Mouse (Mus musculus): ENCODE data around the gene Fam69a.
"Not testable (repeated sequence)": the region's sequence is repeated elsewhere in the genome, so short reads cannot be mapped to it uniquely, and the experiment has no call there.

Fam69a gene

DNA sequence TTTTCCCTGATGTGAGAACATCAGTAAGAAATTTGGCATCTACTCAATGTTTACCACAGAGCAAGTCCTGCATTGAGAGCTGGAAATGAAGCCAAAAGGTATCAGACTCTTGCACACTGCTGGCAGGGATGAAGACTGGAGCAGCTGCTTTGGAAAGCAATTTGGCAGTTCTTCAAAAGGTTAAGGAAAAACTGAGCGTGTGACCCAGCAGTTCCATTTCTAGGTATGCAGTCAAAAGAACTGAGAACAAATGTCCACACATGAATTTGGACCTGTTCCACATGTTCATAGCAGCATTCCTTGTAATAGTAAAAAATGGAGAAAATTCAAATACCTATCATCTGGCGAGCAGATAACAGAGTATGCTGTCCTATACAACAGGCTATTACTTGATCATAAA lies 39.3 kb downstream of the Fam69a start:
- in situ Hi-C loops (cut with MboI, MseI), result no loop called here

DNA sequence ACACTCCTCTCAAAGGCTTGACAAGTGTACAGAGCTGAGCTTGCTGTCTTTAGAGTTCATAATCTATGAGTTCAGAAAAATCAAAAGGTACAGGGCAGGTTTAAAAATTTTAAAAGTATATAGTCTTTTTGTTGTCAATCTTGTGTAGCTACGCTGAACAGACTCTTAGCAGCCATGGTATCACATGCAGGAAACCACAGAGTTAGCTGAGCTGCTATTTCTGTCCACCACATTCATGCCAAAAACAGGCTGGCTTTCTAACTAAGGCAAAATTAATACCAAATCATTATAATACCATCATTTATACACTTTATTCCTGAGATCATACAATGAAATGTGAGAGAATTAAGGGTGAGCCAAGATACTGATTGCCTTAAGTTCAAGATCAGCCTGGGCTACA lies 40.4 kb downstream of the Fam69a start:
- in situ Hi-C loops (cut with MboI, MseI), result no loop called here

DNA sequence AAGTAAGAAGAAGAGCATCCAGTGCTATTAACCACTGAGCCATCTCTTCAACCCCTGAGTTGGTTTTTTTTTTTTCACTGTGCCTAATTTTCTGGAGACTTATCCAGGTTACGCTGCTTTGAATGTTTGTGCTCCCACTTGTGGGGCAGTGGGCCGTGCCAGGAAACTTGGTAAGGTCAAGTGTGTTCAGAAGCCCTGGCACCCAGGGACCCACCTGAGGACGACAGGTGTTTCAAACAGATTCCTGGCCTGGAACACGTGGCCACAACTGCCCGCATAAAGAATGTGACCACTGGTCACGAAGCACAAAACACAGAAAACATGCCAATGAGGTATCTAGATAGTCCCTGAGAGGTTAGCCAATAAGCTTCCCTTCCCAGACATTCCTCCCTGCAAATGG lies 43.4 kb downstream of the Fam69a start:
- in situ Hi-C loops (cut with MboI, MseI), result no loop called here

DNA sequence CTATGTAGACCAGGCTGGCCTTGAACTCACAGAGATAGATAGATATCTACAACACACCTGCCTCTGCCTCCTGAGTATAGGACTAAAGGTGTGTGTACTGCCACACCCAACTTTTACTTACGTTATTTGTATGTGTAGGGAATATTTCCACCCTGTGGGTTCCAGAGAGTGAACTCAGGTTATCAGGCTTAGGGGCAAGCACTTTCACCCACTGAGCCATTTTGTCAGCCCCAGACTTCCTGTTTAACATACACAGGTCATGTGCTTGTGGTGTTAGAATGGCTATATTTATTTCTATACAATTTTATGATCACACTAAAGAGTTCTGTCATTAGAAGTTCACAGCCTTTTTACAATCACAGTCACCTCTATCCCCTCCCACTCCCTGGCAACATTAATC lies 43.9 kb downstream of the Fam69a start:
- in situ Hi-C loops (cut with MboI, MseI), result no loop called here

DNA sequence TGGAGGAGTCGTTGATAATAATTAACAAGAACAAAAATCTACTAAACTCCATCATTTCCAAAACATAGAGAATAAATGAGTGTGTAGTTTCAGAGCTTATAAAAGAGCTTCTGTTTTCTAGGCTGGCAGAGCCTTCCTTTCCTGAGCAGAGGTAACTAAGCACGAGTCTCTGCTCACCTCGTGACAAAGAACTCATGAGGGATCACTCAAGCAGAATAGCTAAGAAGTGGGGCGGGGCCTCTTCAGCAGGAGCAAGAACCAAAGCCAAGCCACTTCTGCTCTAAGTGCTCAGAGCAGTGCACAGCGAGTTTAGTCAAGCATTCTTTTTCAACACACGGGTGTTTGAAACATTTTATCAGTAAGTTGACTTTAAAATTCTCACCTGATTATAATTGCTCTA lies 45.7 kb downstream of the Fam69a start:
- in situ Hi-C loops (cut with MboI, MseI), result no loop called here

DNA sequence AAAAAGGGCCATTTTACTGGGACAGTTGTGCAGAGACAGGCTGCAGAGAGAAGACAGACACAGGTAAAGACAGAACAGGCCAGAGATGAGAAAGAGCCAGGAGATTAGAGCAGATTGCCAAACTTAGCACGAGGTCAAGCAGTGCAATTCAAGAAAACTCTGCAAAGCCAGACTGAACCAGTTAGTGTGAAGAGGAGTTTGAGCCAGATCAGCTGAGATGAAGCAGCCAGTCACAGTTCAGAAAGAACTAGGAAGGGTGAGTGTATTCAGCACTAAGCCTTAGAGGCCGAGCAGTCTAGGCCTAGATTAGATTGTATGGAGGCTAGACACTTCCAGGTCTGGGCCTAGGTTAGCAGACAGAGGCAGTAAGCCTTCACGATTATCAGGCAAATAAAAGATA lies 47.2 kb downstream of the Fam69a start:
- in situ Hi-C loops (cut with MboI, MseI), result no loop called here

DNA sequence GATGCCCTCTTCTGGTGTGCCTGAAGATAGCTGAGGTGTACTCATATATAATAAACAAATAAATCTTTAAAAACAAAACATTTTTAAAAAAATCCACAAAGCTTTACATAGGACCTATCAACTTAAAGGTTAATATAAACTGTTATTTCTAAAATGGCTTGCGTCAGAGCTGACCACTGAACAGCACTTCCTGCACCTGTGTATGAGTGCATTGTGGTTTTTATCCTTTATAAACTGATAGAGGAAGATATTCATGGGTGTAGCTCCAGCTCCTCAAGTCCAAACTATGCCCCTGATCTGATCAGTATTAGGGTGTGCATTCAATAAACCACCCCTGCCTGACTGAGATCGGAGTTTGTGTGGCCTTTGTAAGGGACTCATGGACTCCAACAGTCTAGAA lies 48.0 kb downstream of the Fam69a start:
- in situ Hi-C loops (cut with MboI, MseI), result no loop called here

DNA sequence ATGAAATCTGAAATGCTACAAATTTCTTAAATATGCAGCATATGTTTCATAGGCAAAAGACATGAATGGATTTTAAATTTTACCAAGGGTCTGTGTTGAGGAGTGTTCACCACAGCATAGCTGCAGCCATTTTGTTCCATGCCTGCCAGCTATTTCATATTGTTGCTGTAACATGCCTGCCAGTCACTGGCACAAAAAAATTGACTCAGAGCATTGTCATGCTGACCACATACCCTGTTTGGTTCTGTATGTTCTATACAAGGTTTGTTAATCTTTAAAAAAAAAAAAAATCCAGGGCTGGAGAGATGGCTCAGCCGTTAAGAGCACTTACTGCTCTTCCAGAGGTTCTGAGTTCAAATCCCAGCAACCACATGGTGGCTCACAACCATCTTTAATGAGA lies 48.4 kb downstream of the Fam69a start:
- in situ Hi-C loops (cut with MboI, MseI), result not testable (repeated sequence)

DNA sequence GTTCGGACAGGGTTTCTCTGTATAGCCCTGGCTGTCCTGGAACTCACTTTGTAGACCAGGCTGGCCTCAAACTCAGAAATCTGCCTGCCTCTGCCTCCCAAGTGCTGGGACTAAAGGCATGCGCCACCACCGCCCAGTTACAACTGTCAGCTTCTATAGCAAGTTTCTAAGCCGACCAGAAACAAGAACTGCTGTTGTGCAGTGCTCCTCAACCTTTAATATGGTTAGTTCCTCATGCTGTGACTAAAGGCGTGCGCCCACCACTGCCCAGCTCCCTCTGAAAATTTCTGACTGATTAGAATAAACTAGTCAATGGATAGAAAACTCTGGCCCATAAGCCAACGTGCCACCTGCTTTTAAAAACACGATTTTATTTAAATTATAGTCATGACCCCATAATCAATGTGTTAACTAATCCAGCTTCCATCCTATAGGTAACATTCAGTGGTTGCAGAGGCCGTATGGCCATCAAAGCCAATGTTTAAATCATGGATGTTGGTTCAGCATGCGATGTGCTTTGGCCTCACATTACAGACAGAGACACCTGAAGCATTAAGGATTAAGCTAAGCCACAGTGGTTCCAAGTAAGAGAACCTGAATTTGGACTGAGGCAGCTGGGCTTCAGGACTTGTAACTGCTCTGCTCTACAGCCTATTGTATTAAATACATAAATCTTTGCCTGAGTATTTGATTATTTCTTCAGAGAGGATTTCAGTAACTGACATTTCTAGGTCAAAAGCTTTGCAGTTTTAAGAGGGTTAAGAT lies 50.1 kb downstream of the Fam69a start:
- in situ Hi-C loops (cut with MboI, MseI), result no loop called here

DNA sequence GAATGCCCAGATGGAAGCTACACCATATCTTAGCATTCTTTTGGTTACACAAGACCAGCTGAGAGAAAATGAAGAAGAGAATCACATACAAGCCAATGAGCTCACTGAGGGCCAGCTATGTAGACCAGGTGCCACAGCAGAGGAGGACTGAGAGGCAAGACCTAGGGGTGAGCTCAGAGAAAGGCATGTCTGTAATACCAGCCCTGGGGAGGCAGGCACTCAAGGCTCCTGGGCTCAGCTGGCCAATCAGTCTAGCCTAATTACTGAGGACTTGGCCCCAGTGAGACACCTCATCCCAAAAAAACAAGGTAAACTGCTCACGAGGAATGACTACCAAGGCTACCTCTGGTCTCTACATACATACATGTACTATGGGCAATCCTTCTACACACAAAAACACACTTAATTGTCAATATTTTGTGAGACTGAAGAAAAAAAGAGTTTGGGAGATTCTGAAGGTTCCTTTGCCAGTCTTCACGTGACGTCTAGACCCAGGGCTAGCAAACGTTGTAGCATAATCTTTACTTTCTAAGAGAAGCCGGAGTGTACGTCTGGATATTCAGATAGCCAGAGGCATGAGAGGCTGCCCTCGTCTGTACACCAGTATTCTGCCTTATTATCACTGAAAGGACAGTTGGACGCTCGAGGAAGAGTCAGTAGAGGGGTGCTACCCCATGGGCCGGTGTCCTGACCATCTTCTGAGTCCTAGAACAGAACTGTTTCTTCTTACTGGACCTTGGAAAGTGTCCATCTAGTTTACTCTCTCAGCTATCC lies 51.9 kb downstream of the Fam69a start:
- in situ Hi-C loops (cut with MboI, MseI), result no loop called here

DNA sequence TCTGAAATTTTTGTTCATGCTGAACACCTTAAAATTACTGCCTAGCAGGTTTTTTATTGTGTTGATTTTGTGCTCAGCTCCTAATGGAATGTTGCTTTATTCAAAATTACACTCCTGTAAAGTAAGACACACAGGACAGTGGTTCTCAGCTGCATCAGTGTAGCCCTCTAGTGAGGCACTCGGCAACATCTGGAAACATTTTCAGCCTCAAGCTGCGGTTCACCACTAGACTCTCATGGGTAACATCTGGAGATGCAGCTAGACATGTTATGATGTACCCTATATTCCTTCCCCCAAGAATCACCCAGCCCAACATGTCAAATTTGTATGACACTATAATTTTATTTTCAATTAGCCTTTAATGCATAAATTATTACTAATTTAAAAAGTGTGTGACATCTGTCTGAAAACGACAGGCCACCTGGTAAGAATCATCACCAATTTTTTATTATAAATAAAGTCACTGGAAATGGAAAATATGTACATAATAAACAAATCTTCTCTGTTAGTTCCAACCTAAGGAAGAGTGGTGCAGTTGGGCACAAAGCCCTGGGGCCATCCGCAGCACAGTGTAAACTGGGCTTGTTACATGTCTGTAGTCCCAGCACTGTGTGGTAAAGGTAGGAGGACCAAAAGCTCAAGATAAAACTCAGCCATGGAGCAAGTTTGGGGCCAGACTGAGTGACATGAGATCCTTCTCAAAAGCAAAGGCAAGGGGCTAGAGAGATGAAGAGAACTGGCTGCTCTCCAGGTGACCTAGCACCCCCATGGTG lies 53.5 kb downstream of the Fam69a start:
- in situ Hi-C loops (cut with MboI, MseI), result no loop called here

DNA sequence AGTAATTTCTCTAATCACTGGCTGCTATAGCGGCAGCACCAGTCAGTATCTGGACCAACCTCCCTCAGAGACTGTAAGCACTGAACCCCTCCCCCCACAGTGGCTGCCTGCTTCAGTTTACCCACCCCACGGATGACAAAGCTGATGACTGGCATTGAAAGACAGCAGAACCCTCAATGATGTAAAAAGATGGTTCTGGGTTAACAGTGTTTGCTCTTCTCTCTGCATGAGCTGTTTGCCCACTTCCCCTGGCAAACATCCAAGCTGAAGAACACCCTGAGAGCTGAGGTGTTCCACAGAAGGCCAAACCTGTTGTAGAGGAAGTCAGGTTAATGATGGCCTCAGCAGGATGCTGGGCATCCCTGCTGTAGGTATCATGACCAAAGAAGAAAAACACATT lies 54.3 kb downstream of the Fam69a start:
- in situ Hi-C loops (cut with MboI, MseI), result no loop called here

DNA sequence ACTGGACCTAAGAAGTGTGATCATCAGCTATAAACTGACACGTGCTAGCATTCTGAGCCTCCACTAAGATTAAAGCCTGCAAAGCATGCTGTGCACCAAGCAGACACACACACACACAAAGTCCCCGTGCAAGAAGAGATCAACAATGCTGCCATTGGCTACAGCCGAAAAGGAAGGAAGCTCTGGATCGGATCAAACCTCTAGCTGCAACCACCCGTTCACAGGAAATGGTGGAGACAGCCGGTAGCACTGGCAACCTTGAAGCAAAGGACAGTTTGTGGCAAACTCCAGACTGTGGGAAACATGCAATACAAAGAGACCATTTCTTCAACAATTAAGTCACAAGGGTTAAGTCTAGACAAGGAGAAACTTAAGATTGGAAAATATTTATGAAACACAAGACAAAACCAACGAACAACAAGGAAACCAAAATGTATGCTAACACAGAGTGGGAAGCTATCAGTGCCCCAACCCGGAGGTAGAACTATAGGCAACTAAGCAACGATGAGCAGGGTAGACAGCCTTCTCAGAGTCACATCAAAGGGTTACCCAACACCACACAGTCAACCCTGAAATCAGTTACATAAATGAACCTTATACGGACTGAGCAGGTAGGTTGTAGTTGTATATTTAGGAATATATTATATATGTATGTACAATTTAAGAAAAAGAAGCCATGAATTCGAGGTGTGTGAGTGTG lies 60.2 kb downstream of the Fam69a start:
- in situ Hi-C loops (cut with MboI, MseI), result no loop called here

DNA sequence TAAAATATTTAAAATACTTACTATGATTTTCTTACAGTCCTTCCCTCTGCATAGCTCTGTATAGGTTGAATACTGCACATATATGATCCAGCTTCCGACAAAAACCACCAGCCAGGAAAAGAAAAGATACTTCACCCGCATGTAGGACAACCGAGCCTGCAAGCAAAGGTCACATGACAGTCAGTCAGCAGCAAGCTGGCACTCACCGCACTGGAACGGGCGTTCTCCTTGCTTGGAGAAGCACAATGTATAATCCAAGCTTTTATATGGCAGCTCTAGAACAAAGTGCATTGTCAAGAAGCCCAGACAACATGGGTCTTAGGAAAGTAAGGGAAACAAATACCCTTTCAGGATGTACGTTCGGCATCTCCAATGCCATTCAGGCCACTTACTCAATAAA lies 62.3 kb downstream of the Fam69a start:
- in situ Hi-C loops (cut with MboI, MseI), result no loop called here

DNA sequence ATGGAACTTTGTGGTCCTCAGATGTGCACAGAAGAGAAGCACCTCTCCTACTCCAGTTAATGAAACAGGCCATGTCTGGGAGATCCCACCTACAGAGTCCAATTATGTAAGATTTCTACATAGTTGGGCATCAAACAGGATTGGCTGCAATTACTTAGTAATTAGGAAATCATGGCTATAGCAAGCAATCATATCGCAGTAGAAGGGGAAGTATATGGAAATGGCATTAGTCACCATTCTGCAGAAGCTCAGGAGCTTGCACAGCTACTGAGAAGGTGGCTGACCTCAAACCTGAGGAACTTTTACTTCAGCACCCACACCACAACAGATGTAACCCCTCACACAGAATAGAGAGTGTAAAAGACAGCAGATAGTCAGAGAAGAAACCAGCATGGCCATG lies 64.0 kb downstream of the Fam69a start:
- in situ Hi-C loops (cut with MboI, MseI), result no loop called here

DNA sequence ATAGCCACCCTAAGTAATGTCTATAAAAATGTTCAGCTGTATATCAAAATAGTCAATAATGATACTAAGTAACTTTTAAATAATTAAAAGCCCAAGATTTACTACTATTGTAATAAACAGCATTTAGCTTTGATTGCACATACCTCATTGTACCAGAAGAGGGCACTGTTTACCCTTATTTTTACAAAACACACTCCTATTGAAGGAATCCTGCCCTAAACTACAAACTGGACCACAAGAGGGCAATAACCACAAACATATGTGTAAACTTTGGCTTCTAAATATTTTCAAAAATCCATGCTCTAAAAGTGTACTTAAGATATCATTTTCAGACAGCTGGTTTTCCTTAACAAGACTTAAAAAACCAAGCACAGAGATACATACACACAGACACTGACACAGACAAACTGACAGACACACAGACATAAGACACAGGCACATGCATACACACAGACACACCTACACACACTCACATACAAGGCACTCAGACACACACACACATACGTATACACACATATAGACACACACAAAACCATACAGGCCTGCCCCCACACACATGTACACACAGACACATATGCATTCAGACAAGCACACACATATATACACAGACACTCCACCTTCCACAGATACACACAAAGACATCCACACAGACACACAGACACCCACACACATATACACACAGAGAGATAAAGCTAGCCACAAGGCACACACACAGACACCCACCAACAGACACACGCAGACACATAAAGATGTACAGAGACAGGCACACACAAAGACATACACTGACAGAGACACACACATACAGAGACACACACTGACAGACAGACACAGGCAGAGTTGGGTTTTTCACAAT lies 65.3 kb downstream of the Fam69a start:
- in situ Hi-C loops (cut with MboI, MseI), result no loop called here

DNA sequence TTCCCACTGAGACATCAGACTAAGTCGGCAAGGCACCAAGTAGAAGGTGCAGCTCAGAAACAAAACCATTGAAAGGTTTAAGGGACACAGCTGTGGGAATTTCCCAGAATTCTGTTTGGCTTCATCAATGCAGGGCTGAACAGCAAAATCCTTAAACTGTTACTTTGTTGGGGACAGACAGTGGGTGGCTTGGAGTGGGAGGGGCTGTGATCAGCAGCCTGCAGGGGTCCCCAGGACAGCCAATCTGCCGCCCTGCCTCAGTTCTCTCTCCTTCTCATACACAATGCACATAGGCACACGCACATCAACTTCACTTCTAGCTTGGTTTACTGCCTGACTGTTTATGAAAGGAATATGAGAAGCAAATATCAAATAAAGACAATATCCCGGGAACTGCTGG lies 71.6 kb downstream of the Fam69a start:
- in situ Hi-C loops (cut with MboI, MseI), result loop anchor here (5.0 kb wide), 1 partner anchor 92 kb away; no protein-coding TSS in a partner anchor

DNA sequence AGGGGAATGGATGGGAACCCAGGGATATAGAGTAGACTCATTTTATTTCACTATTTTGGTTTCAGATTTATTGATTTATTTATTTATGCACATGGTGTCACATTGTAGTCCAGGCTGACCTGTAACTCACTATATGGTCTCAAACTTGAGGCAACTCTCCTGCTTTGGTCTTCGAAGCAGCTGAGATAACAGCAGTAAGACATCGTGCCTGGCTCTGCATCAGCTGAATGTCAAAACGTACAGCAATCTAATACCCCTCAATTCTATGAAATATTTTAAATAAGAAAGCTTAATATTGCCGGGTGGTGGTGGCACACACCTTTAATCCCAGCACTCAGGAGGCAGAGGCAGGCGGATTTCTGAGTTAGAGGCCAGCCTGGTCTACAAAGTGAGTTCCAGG lies 75.9 kb downstream of the Fam69a start:
- in situ Hi-C loops (cut with MboI, MseI), result no loop called here

DNA sequence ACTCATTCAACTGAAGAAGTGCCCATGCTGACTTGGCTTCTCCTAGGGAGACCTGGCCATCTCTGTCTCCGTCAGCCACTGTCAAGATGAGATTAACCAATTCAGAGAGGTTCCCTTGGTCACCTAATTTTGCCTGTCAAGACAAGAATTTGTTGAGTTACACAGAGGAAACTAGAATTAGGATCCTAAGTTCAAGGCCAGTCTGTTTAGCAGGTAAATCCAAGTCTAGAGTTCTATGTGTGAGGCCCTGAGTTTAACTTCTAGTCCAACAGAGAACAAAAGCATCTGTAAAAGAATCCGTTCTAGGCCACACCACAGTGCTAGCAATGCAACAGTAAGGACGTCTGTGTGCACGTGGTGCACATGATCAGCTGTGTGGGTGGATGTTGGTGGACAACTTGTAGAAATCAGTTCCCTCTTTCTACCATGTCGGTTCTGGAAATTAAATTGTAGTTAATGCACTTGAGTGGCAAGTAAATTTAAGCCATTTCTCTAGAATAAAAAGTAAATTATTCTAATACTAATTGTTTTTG lies 76.7 kb downstream of the Fam69a start:
- in situ Hi-C loops (cut with MboI, MseI), result no loop called here

DNA sequence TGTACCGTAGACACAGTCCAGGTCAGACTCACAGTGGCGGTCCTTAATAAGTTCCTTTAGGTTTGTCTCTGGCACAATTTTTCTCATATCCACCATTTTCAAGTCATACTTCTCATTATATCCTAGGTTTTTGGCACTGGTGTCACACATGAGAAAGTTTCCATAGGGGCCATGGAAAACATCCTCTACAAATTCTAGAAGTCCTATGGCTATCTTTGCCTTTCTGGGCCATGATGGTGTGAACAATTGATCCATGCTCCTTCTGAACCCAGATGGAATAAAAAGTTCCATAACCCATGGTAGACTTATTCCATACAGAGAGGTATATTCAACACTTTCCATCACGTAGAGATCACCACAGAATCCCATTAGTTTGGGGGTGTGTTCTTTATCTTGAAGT lies 77.2 kb downstream of the Fam69a start:
- in situ Hi-C loops (cut with MboI, MseI), result no loop called here

Measured in regulatory T cell (primary cell).